Mouse (Mus musculus): ENCODE data around the gene Gm6164. TPM values are rescaled to one million over a fixed set of nuclear protein-coding genes. Genes with fewer than 3 reads are reported as not detected.
"Not testable (repeated sequence)": the region's sequence is repeated elsewhere in the genome, so short reads cannot be mapped to it uniquely, and the experiment has no call there.

Gene Gm6164
- polyA plus RNA-seq (2014; fragmentation: Nextera tagmentation; extraction: Ambion mirVana) = not detected in 2 replicates

GRCm38 (mm10) chr7:20205507-20205906 is at the start of gene Gm6164:
Gm6164 (minus strand) TSS chr7:20205607.
- H3K9me3 ChIP-seq (replicated peaks; ENCODE audit: control insufficient read depth, low read length); H3K36me3 ChIP-seq (ENCODE audit: control insufficient read depth, insufficient read depth, low read length); H3K9ac ChIP-seq (ENCODE audit: low read length); H3K4me2 ChIP-seq (ENCODE audit: low read length); DNase-seq (ENCODE audit: low spot score); H3K27ac ChIP-seq (ENCODE audit: low read depth, low read length); ATAC-seq; H3K27me3 ChIP-seq (replicated peaks; ENCODE audit: control insufficient read depth, insufficient read depth, low read length); H3K4me1 ChIP-seq (ENCODE audit: control insufficient read depth, insufficient read depth, low read length); H3K4me3 ChIP-seq (ENCODE audit: low read depth, low read length): not testable (repeated sequence)
- WGBS = no CpG with 5 or more reads among the region's 2 CpGs

DNA sequence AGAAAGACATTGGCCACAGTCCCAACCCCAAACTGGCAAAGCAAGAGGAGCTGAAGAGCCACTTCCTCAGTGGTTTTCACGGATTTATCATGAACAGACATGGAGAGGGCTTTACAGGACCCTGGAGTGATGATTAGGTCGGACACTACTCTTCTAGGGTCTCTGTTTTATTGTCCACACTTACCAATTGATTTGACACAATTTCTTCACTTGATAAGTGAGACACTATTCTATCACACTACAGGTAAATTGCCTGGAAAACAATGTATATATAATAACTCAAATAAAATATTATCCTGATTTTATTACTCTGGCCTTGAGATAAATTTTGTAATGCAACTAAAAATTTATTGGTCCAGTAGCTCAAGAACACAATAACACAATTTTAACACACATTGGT is 28.3 kb upstream of the Gm6164 start, which contains the start of gene Gm4498:
Gm4498 (minus strand) TSS at position 101 of the 400 bp plus-strand sequence.
- H3K9me3 ChIP-seq (replicated peaks; ENCODE audit: control insufficient read depth, low read length); H3K4me2 ChIP-seq (ENCODE audit: low read length); H3K4me3 ChIP-seq (ENCODE audit: low read depth, low read length); H3K9ac ChIP-seq (ENCODE audit: low read length); H3K27ac ChIP-seq (ENCODE audit: low read depth, low read length); H3K4me1 ChIP-seq (ENCODE audit: control insufficient read depth, insufficient read depth, low read length); DNase-seq (ENCODE audit: low spot score); H3K36me3 ChIP-seq (ENCODE audit: control insufficient read depth, insufficient read depth, low read length); ATAC-seq; H3K27me3 ChIP-seq (replicated peaks; ENCODE audit: control insufficient read depth, insufficient read depth, low read length): not testable (repeated sequence)
- no CpG with 5 or more reads among the region's 2 CpGs for WGBS

DNA sequence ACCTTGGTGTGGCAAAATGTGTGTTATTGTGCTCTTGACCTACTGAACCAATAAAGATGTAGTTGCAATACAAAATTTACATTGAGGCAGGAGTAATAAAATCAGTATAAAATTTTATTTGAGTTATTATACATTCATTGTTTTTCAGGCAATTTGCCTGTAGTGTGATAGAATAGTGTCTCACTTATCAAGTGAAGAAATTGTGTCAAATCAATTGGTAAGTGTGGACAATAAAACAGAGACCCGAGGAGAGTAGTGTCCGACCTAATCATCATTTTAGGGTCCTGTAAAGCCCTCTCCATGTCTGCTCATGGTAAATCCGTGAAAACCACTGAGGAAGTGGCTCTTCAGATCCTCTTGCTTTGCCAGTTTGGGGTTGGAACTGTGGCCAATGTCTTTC is 12.0 kb downstream of the Gm6164 start, which contains the start of gene Vmn1r95:
Vmn1r95 (plus strand) TSS at position 301 of the 400 bp plus-strand sequence.
- no CpG with 5 or more reads among the region's 3 CpGs for WGBS
- H3K27me3 ChIP-seq (replicated peaks; ENCODE audit: control insufficient read depth, insufficient read depth, low read length); DNase-seq (ENCODE audit: low spot score); H3K4me1 ChIP-seq (ENCODE audit: control insufficient read depth, insufficient read depth, low read length); H3K4me2 ChIP-seq (ENCODE audit: low read length); ATAC-seq; H3K36me3 ChIP-seq (ENCODE audit: control insufficient read depth, insufficient read depth, low read length); H3K27ac ChIP-seq (ENCODE audit: low read depth, low read length); H3K9me3 ChIP-seq (replicated peaks; ENCODE audit: control insufficient read depth, low read length); H3K9ac ChIP-seq (ENCODE audit: low read length); H3K4me3 ChIP-seq (ENCODE audit: low read depth, low read length): not testable (repeated sequence)

DNA sequence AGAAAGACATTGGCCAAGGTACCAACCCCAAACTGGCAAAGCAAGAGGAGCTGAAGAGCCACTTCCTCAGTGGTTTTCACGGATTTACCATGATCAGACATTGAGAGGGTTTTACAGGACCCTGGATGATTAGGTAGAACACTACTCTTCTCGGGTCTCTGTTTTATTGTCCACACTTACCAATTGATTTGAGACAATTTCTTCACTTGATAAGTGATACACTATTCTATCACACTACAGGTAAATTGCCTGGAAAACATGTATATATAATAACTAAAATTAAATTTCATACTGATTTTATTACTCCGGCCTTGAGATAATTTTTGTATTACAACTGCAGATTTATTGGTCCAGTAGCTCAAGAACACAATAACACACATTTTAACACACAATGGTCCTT is 37.1 kb downstream of the Gm6164 start, which contains the start of gene Vmn1r94:
Vmn1r94 (minus strand) TSS at position 101 of the 400 bp plus-strand sequence.
- not testable (repeated sequence) for DNase-seq (ENCODE audit: low spot score); H3K9ac ChIP-seq (ENCODE audit: low read length); H3K9me3 ChIP-seq (replicated peaks; ENCODE audit: control insufficient read depth, low read length); H3K4me1 ChIP-seq (ENCODE audit: control insufficient read depth, insufficient read depth, low read length); H3K27me3 ChIP-seq (replicated peaks; ENCODE audit: control insufficient read depth, insufficient read depth, low read length); H3K36me3 ChIP-seq (ENCODE audit: control insufficient read depth, insufficient read depth, low read length); H3K27ac ChIP-seq (ENCODE audit: low read depth, low read length); H3K4me3 ChIP-seq (ENCODE audit: low read depth, low read length); H3K4me2 ChIP-seq (ENCODE audit: low read length); ATAC-seq
- WGBS = no CpG with 5 or more reads among the region's 3 CpGs

Other genes starting within 250 kb of the Gm6164 start
- not detected in 2 replicates for gene Ceacam20, start 240.2 kb downstream of the Gm6164 start, polyA plus RNA-seq (2014; fragmentation: Nextera tagmentation; extraction: Ambion mirVana)
- not detected in 2 replicates for gene Nlrp9b, start 214.1 kb downstream of the Gm6164 start, polyA plus RNA-seq (2014; fragmentation: Nextera tagmentation; extraction: Ambion mirVana)
- not detected in 2 replicates for gene Vmn1r91, start 105.9 kb downstream of the Gm6164 start, polyA plus RNA-seq (2014; fragmentation: Nextera tagmentation; extraction: Ambion mirVana)
- gene Gm16442, start 83.0 kb downstream of the Gm6164 start, polyA plus RNA-seq (2014; fragmentation: Nextera tagmentation; extraction: Ambion mirVana) = not detected in 2 replicates
- not detected in 2 replicates for gene Vmn1r93, start 66.5 kb downstream of the Gm6164 start, polyA plus RNA-seq (2014; fragmentation: Nextera tagmentation; extraction: Ambion mirVana)
- not detected in 2 replicates for gene Vmn1r94, start 37.2 kb downstream of the Gm6164 start, polyA plus RNA-seq (2014; fragmentation: Nextera tagmentation; extraction: Ambion mirVana)
- not detected in 2 replicates for gene Vmn1r95, start 11.9 kb downstream of the Gm6164 start, polyA plus RNA-seq (2014; fragmentation: Nextera tagmentation; extraction: Ambion mirVana)
- not detected in 2 replicates for gene Gm4498, start 28.2 kb upstream of the Gm6164 start, polyA plus RNA-seq (2014; fragmentation: Nextera tagmentation; extraction: Ambion mirVana)
- not detected in 2 replicates for gene Gm5890, start 57.2 kb upstream of the Gm6164 start, polyA plus RNA-seq (2014; fragmentation: Nextera tagmentation; extraction: Ambion mirVana)
- gene Gm4133, start 128.5 kb upstream of the Gm6164 start, polyA plus RNA-seq (2014; fragmentation: Nextera tagmentation; extraction: Ambion mirVana) = not detected in 2 replicates
- gene Gm5728, start 169.8 kb upstream of the Gm6164 start, polyA plus RNA-seq (2014; fragmentation: Nextera tagmentation; extraction: Ambion mirVana) = not detected in 2 replicates
- gene Vmn1r100, start 212.3 kb upstream of the Gm6164 start, polyA plus RNA-seq (2014; fragmentation: Nextera tagmentation; extraction: Ambion mirVana) = not detected in 2 replicates
- gene Vmn1r101, start 237.0 kb upstream of the Gm6164 start, polyA plus RNA-seq (2014; fragmentation: Nextera tagmentation; extraction: Ambion mirVana) = not detected in 2 replicates